Mouse (Mus musculus) myocyte (in vitro differentiated cells): ENCODE measurements around the gene Fbf1. TPM values are rescaled to one million over a fixed set of nuclear protein-coding genes. Genes with fewer than 3 reads are reported as not detected.

Source experiments
- H3K27me3 ChIP-seq: one replicate; pipeline ENCODE4 v1.6.1; 2011; ENCODE audit not compliant: control insufficient read depth, insufficient read depth, insufficient read length
- H3K36me3 ChIP-seq: one replicate; pipeline ENCODE4 v1.6.1; 2011; ENCODE audit not compliant: control insufficient read depth, insufficient read depth
- H3K4me2 ChIP-seq: one replicate; pipeline ENCODE4 v1.6.1; 2011; ENCODE audit warnings: low read depth, control low read depth
- H3K4me3 ChIP-seq: one replicate; pipeline ENCODE4 v1.5.1; 2011; ENCODE audit warnings: mild to moderate bottlenecking, control low read depth, moderate library complexity
- H3K79me2 ChIP-seq: one replicate; pipeline ENCODE4 v1.6.1; 2011; ENCODE audit not compliant: control insufficient read depth, insufficient read depth
- H3ac ChIP-seq: one replicate; pipeline ENCODE4 v1.6.1; 2011; ENCODE audit not compliant: control insufficient read depth, insufficient read length
- CEBPB ChIP-seq: IDR thresholded peaks from 2 replicates; pipeline ENCODE4 v1.6.1; 2011; ENCODE audit warnings: mild to moderate bottlenecking, moderate library complexity; ENCODE audit not compliant: poor library complexity, insufficient read depth, severe bottlenecking
- E2F4 ChIP-seq: IDR thresholded peaks from one replicate; pipeline ENCODE4 v1.6.1; 2011; ENCODE audit warnings: mild to moderate bottlenecking, control low read depth, moderate library complexity; ENCODE audit not compliant: insufficient read depth
- MAX ChIP-seq: IDR thresholded peaks from one replicate; pipeline ENCODE4 v1.6.1; 2011; ENCODE audit warnings: low read depth, mild to moderate bottlenecking, control low read depth
- MYOD1 ChIP-seq, 3 experiments: IDR thresholded peaks; one replicate each; pipeline ENCODE4 v1.6.1; 2011; ENCODE audit warnings: control low read depth in 2 of 3, low read depth in 2 of 3, mild to moderate bottlenecking in 2 of 3, moderate library complexity in 1 of 3; ENCODE audit not compliant: insufficient read length in 2 of 3, control insufficient read depth in 1 of 3
- MYOG ChIP-seq, 3 experiments: IDR thresholded peaks; one replicate each; pipeline ENCODE4 v1.6.1; 2011; ENCODE audit warnings: control low read depth in 2 of 3, low read depth in 2 of 3, mild to moderate bottlenecking in 2 of 3; ENCODE audit not compliant: insufficient read length in 2 of 3, control insufficient read depth in 1 of 3, insufficient read depth in 1 of 3
- POLR2A ChIP-seq: IDR thresholded peaks from one replicate; pipeline ENCODE4 v1.6.1; 2011; ENCODE audit warnings: low read depth, mild to moderate bottlenecking, control low read depth, moderate library complexity; ENCODE audit not compliant: insufficient read length
- POLR2AphosphoS2 ChIP-seq: IDR thresholded peaks from one replicate; pipeline ENCODE4 v1.6.1; 2011; ENCODE audit warnings: low read depth, control low read depth; ENCODE audit not compliant: insufficient read length
- REST ChIP-seq: IDR thresholded peaks from one replicate; pipeline ENCODE4 v1.6.1; 2011; ENCODE audit warnings: mild to moderate bottlenecking, control low read depth, moderate library complexity; ENCODE audit not compliant: insufficient read depth, insufficient read length
- SRF ChIP-seq: IDR thresholded peaks from one replicate; pipeline ENCODE4 v1.6.1; 2011; ENCODE audit warnings: low read depth; ENCODE audit not compliant: control insufficient read depth, insufficient read length
- TCF12 ChIP-seq: IDR thresholded peaks from one replicate; pipeline ENCODE4 v1.6.1; 2011; ENCODE audit warnings: mild to moderate bottlenecking, control low read depth; ENCODE audit not compliant: poor library complexity, insufficient read depth, severe bottlenecking
- TCF3 ChIP-seq: IDR thresholded peaks from one replicate; pipeline ENCODE4 v1.6.1; 2011; ENCODE audit warnings: low read depth, control low read depth; ENCODE audit not compliant: insufficient read length
- USF1 ChIP-seq: IDR thresholded peaks from one replicate; pipeline ENCODE4 v1.6.1; 2011; ENCODE audit warnings: low read depth, mild to moderate bottlenecking, control low read depth, moderate library complexity
- polyA plus RNA-seq: library from polyadenylated mRNA; unstranded; fragments of >200 nt; fragmentation: generic; extraction: Trizol; gene quantifications from one replicate; pipeline ENCODE4 v1.2.1, GENCODE M21; 2012; ENCODE audit warnings: missing spikeins

The Fbf1 gene
- polyA plus RNA-seq, 1 experiment = 41.7 TPM

DNA sequence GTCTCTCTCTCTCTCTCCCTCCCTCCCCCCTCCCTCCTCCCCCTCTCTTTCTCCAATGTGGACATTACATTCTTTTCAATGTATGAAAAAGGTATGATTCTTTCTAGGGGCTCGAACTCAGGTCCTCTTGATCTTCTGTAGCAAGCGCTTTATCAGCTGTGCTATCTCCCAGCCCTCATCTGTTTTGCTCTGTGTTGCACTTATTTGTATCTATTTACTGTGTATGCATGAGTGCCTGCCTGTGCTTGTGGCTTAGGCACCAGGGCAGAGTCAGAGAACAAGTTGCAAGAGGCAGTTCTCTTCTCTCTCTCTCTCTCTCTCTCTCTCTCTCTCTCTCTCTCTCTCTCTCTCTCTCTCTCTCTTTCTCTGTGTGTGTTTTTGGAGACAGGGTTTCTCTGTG lies 62.9 kb downstream of the Fbf1 start:
- no peak for TF ChIP-seq MAX
- no peak for TF ChIP-seq USF1
- TF ChIP-seq TCF3 = no peak
- no peak for TF ChIP-seq SRF
- no peak for TF ChIP-seq MYOD1 (IDR thresholded peaks at IDR 0.05; ENCODE audit: control insufficient read depth in 1 of 3, insufficient read length in 2 of 3, low read depth in 2 of 3)
- no peak for TF ChIP-seq TCF12
- TF ChIP-seq CEBPB = no peak
- TF ChIP-seq REST = no peak
- TF ChIP-seq POLR2AphosphoS2 = no peak
- no peaks in the 10 kb centered on the region for H3K36me3 ChIP-seq
- H3ac ChIP-seq = no peak overlapping the region
- H3K4me2 ChIP-seq = no peak overlapping the region
- peaks cover 11% of the 10 kb centered on the region for H3K79me2 ChIP-seq
- no peaks in the 10 kb centered on the region for H3K27me3 ChIP-seq
- no peak overlapping the region for H3K4me3 ChIP-seq

DNA sequence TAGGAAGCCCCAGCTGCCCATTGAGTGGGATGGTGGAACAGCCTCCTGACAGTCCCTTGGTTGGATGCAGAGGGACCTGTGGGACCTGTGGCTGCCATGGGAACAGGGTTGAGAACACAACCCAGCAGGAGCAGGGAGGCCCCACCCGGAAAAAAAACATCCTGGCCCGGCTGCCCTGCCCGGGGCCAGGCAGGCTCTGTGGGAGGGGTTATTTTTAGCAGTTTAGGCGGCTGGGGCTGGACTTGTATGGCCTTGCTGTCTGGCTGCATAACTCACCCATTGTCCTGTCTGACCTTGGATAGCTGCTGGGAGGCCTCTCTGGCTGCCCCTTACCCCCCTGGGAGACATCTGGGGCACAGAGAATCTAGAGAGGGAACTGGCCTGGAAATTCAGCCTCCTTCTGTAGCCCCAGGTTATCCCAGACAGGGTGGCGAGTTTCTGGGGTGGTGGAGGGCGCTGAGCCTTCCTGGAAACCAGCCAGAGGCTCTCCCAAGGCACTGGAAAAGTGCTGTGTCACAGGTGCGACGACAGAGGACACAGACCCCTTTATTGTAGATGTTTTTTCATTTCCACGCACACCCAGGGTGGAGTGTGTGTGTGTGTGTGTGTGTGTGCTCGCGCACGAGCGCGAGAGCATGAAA lies 63.8 kb downstream of the Fbf1 start:
- no peaks in the 10 kb centered on the region for H3K36me3 ChIP-seq
- no peaks in the 10 kb centered on the region for H3K27me3 ChIP-seq
- H3K4me3 ChIP-seq = no peak overlapping the region
- H3ac ChIP-seq = no peak overlapping the region
- H3K4me2 ChIP-seq = peak overlapping the region; percentile 57
- TF ChIP-seq POLR2A (peak; percentile 7), MYOG (IDR thresholded peaks at IDR 0.05; ENCODE audit: control insufficient read depth in 1 of 3, insufficient read depth in 1 of 3, insufficient read length in 2 of 3, low read depth in 2 of 3) (peak in 1 of 3 experiments; percentile 25), REST (no peak)
- H3K79me2 ChIP-seq = peaks cover 11% of the 10 kb centered on the region

DNA sequence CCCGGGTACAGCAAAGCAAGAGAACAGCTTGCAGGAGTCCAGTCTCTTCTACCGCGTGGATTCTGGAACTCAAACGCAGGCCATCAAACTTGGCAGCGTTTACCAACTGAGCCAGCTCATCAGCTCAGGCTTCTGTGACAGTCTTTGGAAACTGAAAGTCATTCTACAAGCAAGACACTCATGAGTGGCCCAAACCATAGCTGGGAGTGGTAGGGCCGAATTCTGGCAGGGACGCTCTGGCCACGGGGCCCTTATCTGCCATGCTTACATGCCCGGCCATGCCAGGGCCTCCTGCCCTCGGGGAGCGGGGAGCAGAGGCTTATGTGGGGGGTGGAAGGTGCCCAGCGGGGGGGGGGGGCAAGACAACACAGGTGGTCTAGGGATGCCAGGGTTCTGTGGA lies 64.4 kb downstream of the Fbf1 start:
- no peaks in the 10 kb centered on the region for H3K36me3 ChIP-seq
- TF ChIP-seq E2F4 (no peak), MYOG (IDR thresholded peaks at IDR 0.05; ENCODE audit: control insufficient read depth in 1 of 3, insufficient read depth in 1 of 3, insufficient read length in 2 of 3, low read depth in 2 of 3) (no peak), TCF12 (no peak)
- peak overlapping the region; percentile 57 for H3K4me2 ChIP-seq
- H3K27me3 ChIP-seq = no peaks in the 10 kb centered on the region
- H3K4me3 ChIP-seq = no peak overlapping the region
- peaks cover 11% of the 10 kb centered on the region for H3K79me2 ChIP-seq
- H3ac ChIP-seq = no peak overlapping the region

DNA sequence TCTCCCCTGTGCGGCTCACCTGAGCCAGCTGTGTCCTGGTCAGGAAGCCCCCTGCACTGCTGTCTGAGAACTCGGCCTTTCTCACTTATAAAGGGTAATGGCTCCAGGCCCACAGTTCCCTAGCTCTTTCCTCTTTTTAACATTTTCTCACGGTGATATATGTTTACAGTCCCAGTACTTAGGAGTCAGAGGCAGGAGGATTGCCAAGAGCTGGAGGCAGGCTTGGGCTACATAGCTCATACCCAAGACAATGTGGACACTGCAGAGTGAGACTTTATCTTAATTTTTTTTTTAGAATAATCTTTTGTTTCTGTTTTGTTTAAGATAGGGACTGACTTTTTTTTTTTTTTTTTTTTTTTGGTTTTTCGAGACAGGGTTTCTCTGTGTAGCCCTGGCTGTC lies 65.5 kb downstream of the Fbf1 start:
- H3K4me3 ChIP-seq = no peak overlapping the region
- no peak for TF ChIP-seq TCF12
- no peak for TF ChIP-seq POLR2AphosphoS2
- no peak for TF ChIP-seq POLR2A
- TF ChIP-seq E2F4 = no peak
- no peak for TF ChIP-seq CEBPB
- no peak for TF ChIP-seq MAX
- TF ChIP-seq MYOG (IDR thresholded peaks at IDR 0.05; ENCODE audit: control insufficient read depth in 1 of 3, insufficient read depth in 1 of 3, insufficient read length in 2 of 3, low read depth in 2 of 3) = no peak
- TF ChIP-seq TCF3 = no peak
- no peak for TF ChIP-seq REST
- no peak for TF ChIP-seq SRF
- TF ChIP-seq USF1 = no peak
- TF ChIP-seq MYOD1 (IDR thresholded peaks at IDR 0.05; ENCODE audit: control insufficient read depth in 1 of 3, insufficient read length in 2 of 3, low read depth in 2 of 3) = no peak
- no peaks in the 10 kb centered on the region for H3K27me3 ChIP-seq
- peaks cover under 1% of the 10 kb centered on the region for H3K79me2 ChIP-seq
- H3ac ChIP-seq = no peak overlapping the region
- no peak overlapping the region for H3K4me2 ChIP-seq
- no peaks in the 10 kb centered on the region for H3K36me3 ChIP-seq

DNA sequence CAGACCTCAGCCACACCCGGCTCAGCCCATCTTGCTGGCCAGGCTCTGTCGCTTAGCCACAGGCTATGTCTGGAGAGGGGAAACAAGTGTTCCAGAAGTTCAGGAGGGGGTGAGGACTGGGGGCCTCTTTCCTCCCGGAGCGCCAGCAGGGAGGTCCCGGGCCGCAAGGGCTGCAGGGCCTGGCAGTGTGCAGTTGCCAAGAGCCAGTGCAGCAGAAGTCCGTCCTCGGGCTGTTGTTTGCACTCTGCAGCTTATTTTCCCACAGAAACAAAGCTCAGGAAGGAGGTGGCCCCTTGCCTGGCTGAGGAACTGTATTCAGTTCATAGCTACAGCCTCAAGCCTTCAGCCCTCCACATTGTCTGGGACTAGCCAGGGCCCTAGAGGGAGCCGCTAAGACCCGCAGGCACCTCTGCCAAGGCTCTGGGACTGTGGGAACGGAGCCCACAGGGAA lies 66.0 kb downstream of the Fbf1 start:
- no peak for TF ChIP-seq MYOG (IDR thresholded peaks at IDR 0.05; ENCODE audit: control insufficient read depth in 1 of 3, insufficient read depth in 1 of 3, insufficient read length in 2 of 3, low read depth in 2 of 3)
- Histone ChIP-seq H3K79me2 (no peaks in the 10 kb centered on the region), H3ac (no peak overlapping the region), H3K4me3 (no peak overlapping the region), H3K27me3 (no peaks in the 10 kb centered on the region), H3K4me2 (no peak overlapping the region), H3K36me3 (no peaks in the 10 kb centered on the region)

DNA sequence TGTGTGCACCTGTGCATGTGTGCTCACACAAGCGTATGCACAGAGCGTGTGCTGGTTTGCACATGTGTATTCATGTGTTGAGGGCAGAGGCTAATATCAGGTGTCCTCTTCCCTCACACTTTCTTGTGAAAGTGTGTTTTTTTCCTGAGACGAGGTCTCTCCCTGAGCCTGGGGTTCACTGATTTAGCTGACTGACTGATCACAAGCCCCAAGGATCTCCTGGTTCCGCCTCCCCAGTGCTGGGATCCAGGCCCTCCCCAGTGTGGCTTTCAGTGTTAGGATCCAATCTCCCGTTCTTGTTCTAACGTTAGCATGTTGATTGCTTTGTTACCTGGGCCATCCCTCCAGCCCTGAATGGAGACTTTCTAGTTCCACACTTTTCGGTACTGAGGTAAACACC lies 67.1 kb downstream of the Fbf1 start:
- Histone ChIP-seq H3ac (no peak overlapping the region), H3K27me3 (no peaks in the 10 kb centered on the region), H3K4me3 (no peak overlapping the region), H3K79me2 (no peaks in the 10 kb centered on the region), H3K36me3 (no peaks in the 10 kb centered on the region), H3K4me2 (peak overlapping the region; percentile 49)
- TF ChIP-seq MYOG (IDR thresholded peaks at IDR 0.05; ENCODE audit: control insufficient read depth in 1 of 3, insufficient read depth in 1 of 3, insufficient read length in 2 of 3, low read depth in 2 of 3) (no peak), REST (no peak), MAX (no peak), MYOD1 (IDR thresholded peaks at IDR 0.05; ENCODE audit: control insufficient read depth in 1 of 3, insufficient read length in 2 of 3, low read depth in 2 of 3) (no peak), TCF3 (no peak), USF1 (no peak), POLR2AphosphoS2 (no peak), E2F4 (no peak), CEBPB (no peak), POLR2A (no peak), SRF (no peak), TCF12 (no peak)
